Mouse (Mus musculus) heart, adult 2 months (tissue): ENCODE results near the gene Pomt1. TPM values are rescaled to one million over a fixed set of nuclear protein-coding genes. Genes with fewer than 3 reads are reported as not detected.

ENCODE experiments used
- DNase-seq, 2 experiments: peaks; one replicate each; pipeline ENCODE4 v3.0.0; 2021
- H3K27ac ChIP-seq: fragments of 200-600 bp; 2 replicates; pipeline ENCODE4 v1.8.1; 2022
- H3K27me3 ChIP-seq: fragments of 200-500 bp; 2 replicates; pipeline ENCODE4 v1.6.1; 2012; ENCODE audit warnings: mild to moderate bottlenecking, low read length, inconsistent platforms, mixed read lengths; ENCODE audit not compliant: control insufficient read depth, insufficient read depth
- H3K36me3 ChIP-seq: fragments of 200-500 bp; 2 replicates; pipeline ENCODE4 v1.6.1; 2012; ENCODE audit warnings: low read length, inconsistent platforms; ENCODE audit not compliant: control insufficient read depth, insufficient read depth
- H3K4me1 ChIP-seq: fragments of 200-500 bp; 2 replicates; pipeline ENCODE4 v1.6.1; 2011; ENCODE audit warnings: low read length; ENCODE audit not compliant: control insufficient read depth, insufficient read depth
- H3K4me3 ChIP-seq: fragments of 200-600 bp; 2 replicates; pipeline ENCODE4 v1.8.1; 2022
- H3K79me2 ChIP-seq: fragments of 200-500 bp; replicated peaks from 2 replicates; pipeline ENCODE4 v1.6.1; 2012; ENCODE audit warnings: mild to moderate bottlenecking, inconsistent platforms, low read length, moderate library complexity, mixed read lengths; ENCODE audit not compliant: control insufficient read depth, insufficient read depth
- H3K9ac ChIP-seq: fragments of 200-500 bp; 2 replicates; pipeline ENCODE4 v1.6.1; 2012; ENCODE audit warnings: low read depth, mild to moderate bottlenecking, control low read depth, inconsistent platforms, low read length, mixed read lengths
- CTCF ChIP-seq: fragments of 200-600 bp; IDR thresholded peaks from 2 replicates; pipeline ENCODE4 v1.8.1; 2022; ENCODE audit warnings: antibody characterized with exemption, mild to moderate bottlenecking, moderate library complexity
- EP300 ChIP-seq: fragments of 200-500 bp; IDR thresholded peaks from 2 replicates; pipeline ENCODE4 v1.6.1; 2011; ENCODE audit warnings: low read depth, low read length, control low read depth; ENCODE audit not compliant: insufficient read depth
- POLR2A ChIP-seq: fragments of 200-500 bp; IDR thresholded peaks from 2 replicates; pipeline ENCODE4 v1.6.1; 2011; ENCODE audit warnings: mild to moderate bottlenecking, low read depth, low read length, control low read depth; ENCODE audit not compliant: insufficient read depth
- WGBS: fragments of 180-500 bp; shearing (Covaris S2); methylation state at CpG from one replicate; pipeline ENCODE4 v1.1.7; 2018; 5-methylcytosine and 5-hydroxymethylcytosine counted together
- intact Hi-C: fragments of 180-260 bp; cut with DNase I; formaldehyde crosslinking; loops from one replicate; pipeline ENCODE4 v1.15.1; 2025
- polyA plus RNA-seq: library from polyadenylated mRNA; depleted of rRNA; stranded (reverse); fragments of >200 nt; gene quantifications from 2 replicates; pipeline ENCODE4 v1.2.3, GENCODE M21; 2012
- total RNA-seq, 2 experiments: library from RNA; stranded (reverse); gene quantifications; 2 replicates each; pipeline ENCODE4 v1.2.3; 2021

Gene Pomt1
- total and polyA plus RNA-seq, 3 experiments, result 13.1 to 17.7 (median 16.9) TPM

DNA sequence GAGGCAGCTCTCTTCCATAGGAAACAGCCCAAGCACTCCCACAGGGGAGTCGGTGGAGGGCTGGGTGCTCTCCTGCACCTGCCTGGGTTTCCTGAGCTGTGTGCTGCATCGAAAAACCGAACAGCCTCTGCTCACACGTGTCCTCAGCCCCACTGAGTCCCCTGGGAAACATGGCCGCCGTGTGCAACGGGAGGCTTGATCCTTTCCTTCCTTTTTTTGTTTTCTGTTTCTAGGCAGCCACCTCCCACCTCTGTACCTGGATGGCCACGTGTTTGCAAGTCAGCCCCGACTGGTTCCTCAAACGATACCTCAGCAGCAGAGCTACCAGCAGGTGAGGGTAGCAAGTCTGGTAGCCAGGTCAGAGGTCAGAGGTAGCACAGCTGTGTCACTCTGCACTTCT, 14.3 kb upstream of the Pomt1 start:
- Histone ChIP-seq H3K27ac (no peak overlapping the region), H3K79me2 (no peaks in the 10 kb centered on the region), H3K4me3 (no peak overlapping the region), H3K4me1 (peaks cover 2% of the 10 kb centered on the region; the same call in 1 of the 2 replicates), H3K36me3 (no peaks in the 10 kb centered on the region; the same call in 1 of the 2 replicates), H3K27me3 (no peaks in the 10 kb centered on the region), H3K9ac (no peak overlapping the region)
- intact Hi-C loops, result no loop called here
- no peak for TF ChIP-seq EP300
- no peak for TF ChIP-seq CTCF
- no peak for TF ChIP-seq POLR2A
- WGBS, result 57% methylated on average over 10 of the region's 10 CpGs
- DNase-seq, result no peak

GRCm38 (mm10) chr2:32235433-32235832, 957 bp upstream of the Pomt1 start:
- DNase-seq, result no peak
- H3K4me1 ChIP-seq, result peaks cover 4% of the 10 kb centered on the region; the same call in 1 of the 2 replicates
- H3K27me3 ChIP-seq, result no peaks in the 10 kb centered on the region
- H3K79me2 ChIP-seq, result no peaks in the 10 kb centered on the region
- no peak overlapping the region for H3K27ac ChIP-seq
- WGBS, result 27% methylated on average over 7 of the region's 7 CpGs
- H3K36me3 ChIP-seq, result no peaks in the 10 kb centered on the region
- H3K9ac ChIP-seq, result no peak overlapping the region
- intact Hi-C loops, result no loop called here
- H3K4me3 ChIP-seq, result peak overlapping the region; percentile 72; the same call in 1 of the 2 replicates
- no peak for TF ChIP-seq CTCF
- TF ChIP-seq EP300, result no peak
- no peak for TF ChIP-seq POLR2A

DNA sequence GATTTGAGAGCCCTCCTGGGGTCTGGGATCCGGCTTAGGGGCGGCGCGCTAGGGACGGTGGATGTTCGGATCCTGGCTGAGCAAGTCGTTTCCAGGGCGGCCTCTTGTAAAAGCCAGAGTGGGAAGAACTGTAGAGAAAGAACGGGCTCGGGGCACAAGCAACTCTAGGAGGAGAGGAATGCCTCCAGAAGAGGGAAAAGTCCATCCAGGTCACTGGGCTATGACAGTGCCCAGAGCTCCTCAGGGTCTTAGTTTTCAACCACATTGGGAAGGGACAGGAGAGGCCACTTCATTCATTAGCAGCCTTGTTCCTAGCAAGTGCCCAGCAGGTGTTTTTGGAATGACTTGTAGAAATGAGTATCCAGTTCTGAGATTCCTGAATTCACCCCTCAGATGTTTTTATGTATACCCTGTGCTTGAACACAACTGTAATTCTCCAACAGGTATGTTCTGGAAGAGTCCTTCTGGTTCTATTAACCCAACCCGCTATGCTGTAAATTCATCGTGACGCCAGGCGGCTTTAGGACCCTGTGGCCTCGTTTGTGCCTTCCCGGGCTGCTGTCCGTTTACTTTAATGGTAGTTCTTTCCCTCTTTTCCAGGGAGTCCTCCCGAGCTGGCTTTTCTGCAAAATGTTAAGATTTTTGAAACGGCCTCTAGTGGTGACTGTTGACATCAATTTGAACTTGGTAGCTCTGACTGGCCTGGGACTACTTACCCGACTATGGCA, 534 bp downstream of the Pomt1 start:
- no peaks in the 10 kb centered on the region for H3K36me3 ChIP-seq
- peak overlapping the region; percentile 92 for H3K27ac ChIP-seq
- intact Hi-C loops, result no loop called here
- H3K79me2 ChIP-seq, result no peaks in the 10 kb centered on the region
- peak overlapping the region; percentile 62 for H3K9ac ChIP-seq
- peaks cover 4% of the 10 kb centered on the region; the same call in 1 of the 2 replicates for H3K4me1 ChIP-seq
- DNase-seq, result peak; percentile 48 to 61
- H3K4me3 ChIP-seq, result peak overlapping the region; percentile 72
- no peaks in the 10 kb centered on the region for H3K27me3 ChIP-seq
- WGBS, result under 1% methylated on average over 20 of the region's 20 CpGs
- TF ChIP-seq CTCF, result peak; percentile 67
- no peak for TF ChIP-seq EP300
- no peak for TF ChIP-seq POLR2A

GRCm38 (mm10) chr2:32237571-32237970, 1.2 kb downstream of the Pomt1 start:
- TF ChIP-seq EP300 (no peak), CTCF (no peak), POLR2A (no peak)
- Histone ChIP-seq H3K79me2 (no peaks in the 10 kb centered on the region), H3K4me1 (peaks cover 4% of the 10 kb centered on the region; the same call in 1 of the 2 replicates), H3K27me3 (no peaks in the 10 kb centered on the region), H3K9ac (no peak overlapping the region; the same call in 1 of the 2 replicates), H3K36me3 (no peaks in the 10 kb centered on the region), H3K27ac (no peak overlapping the region), H3K4me3 (no peak overlapping the region; the same call in 1 of the 2 replicates)
- intact Hi-C loops, result no loop called here
- 28% methylated on average over 4 of the region's 4 CpGs for WGBS
- DNase-seq, result no peak

DNA sequence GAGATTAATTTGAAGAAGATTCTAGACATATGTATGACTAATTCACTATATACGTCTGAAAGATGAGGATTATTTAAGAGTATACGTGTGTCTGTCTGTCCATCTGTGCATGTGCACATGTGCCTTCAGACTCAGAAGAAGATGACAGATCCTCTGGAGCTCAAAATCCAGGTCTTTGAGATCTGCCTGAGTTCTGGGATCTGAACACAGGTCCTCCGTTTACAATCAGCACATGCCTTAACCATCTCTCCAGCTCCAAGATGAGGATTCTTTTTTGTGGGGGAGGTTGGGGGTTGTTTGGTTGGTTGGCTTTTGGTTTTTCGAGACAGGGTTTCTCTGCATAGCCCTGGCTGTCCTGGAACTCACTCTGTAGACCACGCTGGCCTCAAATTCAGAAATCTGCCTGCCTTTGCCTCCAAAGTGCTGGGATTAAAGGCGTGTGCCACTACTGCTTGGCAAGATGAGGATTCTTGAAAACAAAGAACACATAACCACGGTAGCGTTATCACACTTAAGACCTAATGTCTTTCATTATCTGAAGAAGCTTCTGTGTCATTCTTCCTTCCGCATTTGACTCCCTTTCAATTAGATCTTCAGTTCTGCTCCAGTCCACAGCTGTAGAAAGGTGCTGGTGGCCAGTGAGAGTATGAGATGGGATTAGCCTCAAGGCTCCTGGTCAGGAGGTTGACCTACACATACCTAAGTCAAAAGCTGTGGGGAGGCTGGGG, 2.5 kb downstream of the Pomt1 start:
- no peak overlapping the region for H3K27ac ChIP-seq
- no peaks in the 10 kb centered on the region for H3K36me3 ChIP-seq
- H3K4me3 ChIP-seq, result no peak overlapping the region
- intact Hi-C loops, result no loop called here
- H3K27me3 ChIP-seq, result no peaks in the 10 kb centered on the region
- H3K4me1 ChIP-seq, result peaks cover 4% of the 10 kb centered on the region; the same call in 1 of the 2 replicates
- no peaks in the 10 kb centered on the region for H3K79me2 ChIP-seq
- TF ChIP-seq EP300 (no peak), CTCF (no peak), POLR2A (no peak)
- H3K9ac ChIP-seq, result no peak overlapping the region
- 91% methylated on average over 9 of the region's 9 CpGs for WGBS
- DNase-seq, result no peak
